Mouse (Mus musculus): ENCODE measurements around the gene Ccr7.
A peak's percentile ranks its signal among the peaks of the same experiment; 100 is the strongest.

Gene Ccr7

DNA sequence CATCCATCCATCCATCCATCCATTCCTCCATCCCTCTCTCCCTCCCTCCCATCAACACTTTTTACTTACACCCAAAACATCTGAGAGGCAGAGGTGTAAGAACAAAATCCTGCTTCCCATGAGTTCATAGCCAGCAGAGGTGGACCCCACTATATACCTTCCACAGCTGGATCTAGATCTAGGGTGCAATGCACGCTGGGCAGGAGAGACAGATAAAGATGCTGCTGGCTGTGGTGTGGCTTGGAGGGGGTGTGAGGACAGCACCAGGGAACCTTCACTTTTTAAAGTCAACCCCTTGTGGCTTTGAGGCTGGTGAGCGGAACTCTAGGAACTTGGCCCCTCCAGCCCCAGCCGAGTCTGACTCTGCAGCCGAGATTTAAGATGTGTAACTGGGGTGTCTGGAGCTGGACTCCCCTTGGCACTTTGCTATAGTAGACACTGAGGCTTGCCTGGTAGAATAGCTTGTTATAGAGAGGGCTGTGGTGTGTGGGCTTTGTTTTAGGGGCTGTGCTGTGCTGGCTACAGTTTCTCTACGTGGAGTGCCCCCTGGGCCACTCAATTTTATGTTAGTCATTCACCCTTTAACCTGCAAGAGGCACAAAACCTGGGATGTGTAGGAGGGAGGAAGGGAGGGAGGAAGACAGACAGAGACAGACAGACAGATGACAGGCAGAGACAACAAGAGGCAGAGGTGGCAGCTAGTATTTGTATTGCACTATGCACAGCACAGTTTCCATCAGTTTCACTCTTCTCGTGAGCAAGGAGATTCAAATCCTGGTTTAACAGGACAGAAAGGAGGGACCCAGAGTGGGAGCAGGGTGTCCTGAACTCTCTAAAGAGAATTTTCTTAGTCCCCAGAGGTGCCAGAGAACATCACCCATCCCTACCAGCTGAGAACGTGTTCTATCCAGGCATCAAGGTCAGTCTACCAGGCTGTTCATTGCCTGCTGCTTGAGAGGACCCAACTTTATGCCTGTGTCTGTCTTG is 817 bp downstream of the Ccr7 start:
- DNase-seq (ENCODE audit: low spot score): no peak

- DNase-seq (ENCODE audit: low spot score): no peak
These were observed 2.3 kb downstream of the Ccr7 start for GRCm38 (mm10) chr11:99152323-99153144.

- DNase-seq (ENCODE audit: low spot score): no peak
These were observed 3.4 kb downstream of the Ccr7 start for GRCm38 (mm10) chr11:99151333-99151930.

GRCm38 (mm10) chr11:99150889-99151288 is 4.0 kb downstream of the Ccr7 start:
- DNase-seq (ENCODE audit: low spot score): no peak

- DNase-seq (ENCODE audit: low spot score): peak; percentile 88
These were observed 4.7 kb downstream of the Ccr7 start for GRCm38 (mm10) chr11:99149898-99150757.

DNA sequence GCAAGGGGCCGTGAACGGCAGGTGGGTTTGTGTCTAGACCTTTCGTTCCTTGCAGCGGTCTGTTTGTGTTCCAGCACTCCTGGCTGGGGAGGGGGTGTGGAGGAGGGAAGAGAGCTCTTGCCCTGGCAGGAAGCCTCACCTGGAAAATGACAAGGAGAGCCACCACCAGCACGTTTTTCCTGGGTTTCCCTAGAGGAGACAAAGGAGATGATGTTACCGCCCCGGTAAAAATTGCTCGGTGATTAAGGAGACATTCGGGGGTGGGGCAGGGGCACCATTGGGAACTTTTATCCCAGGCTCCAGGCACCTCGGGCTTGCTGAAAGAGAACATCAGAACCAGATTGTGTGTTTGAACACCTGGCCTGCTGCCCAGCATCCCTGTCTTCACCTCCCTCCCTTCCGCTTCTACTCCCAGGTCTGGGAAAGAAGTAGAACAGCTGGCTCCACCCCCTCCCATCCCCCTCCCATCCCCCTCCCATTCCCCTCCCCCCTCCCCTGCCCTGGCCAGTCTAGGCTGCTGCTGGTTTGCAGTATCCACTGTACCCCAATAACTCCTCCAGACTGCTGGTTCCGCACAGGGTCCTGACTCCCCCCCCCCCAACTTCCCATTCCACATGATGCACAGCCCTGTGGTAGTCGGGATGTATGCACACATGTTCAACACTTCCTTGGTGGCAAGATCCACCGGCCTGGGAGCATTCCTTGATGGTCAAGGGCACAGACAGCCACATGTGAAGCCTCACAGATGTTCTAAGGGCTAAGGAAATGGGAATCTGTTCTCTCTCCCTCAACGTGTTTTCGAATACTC is 5.8 kb downstream of the Ccr7 start:
- DNase-seq (ENCODE audit: low spot score): peak; percentile 23

DNA sequence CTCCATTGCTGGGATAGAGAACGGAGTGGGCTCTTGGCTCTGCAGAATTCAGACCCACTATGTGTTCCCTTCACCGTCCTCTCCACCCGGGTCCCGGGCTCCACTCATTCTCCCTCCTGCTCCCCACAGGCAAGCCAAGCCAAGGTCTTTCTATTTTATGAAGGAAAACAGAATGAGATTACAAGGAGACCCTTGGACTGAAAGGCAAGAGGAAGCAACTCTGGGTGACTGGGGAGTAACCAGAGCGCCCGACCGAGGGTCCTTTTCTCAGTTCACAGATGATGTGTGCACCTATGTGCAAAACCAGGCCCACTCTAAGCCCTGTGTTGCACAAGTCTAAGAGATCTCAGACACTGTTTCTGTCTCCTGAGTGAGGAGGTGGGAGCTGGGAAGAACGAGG is 6.5 kb downstream of the Ccr7 start:
- DNase-seq (ENCODE audit: low spot score): no peak

DNA sequence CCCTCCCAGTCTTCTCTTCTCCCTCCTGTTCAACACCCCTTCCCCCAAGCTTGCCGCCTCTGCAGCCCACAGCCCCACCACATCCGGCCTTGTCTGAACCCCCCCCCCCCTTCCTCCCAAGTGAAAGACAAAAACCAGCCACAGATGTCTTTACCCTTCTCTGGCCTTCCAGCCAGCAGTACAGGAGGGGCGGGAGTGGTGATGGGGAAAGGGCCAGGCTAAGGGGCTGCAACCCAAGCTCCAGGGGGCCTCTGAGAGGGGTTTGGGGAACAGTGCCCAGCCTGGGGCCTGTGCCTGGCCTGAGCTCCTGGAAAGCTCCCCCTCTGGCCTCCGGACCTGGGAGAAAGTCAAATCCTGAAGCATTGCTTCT is 7.0 kb downstream of the Ccr7 start:
- DNase-seq (ENCODE audit: low spot score): peak; percentile 25

GRCm38 (mm10) chr11:99147041-99147919 is 7.6 kb downstream of the Ccr7 start:
- DNase-seq (ENCODE audit: low spot score): peak; percentile 28

- DNase-seq (ENCODE audit: low spot score): no peak
These were observed 8.3 kb downstream of the Ccr7 start for GRCm38 (mm10) chr11:99146558-99146957.

- DNase-seq (ENCODE audit: low spot score): no peak
These were observed 9.1 kb downstream of the Ccr7 start for GRCm38 (mm10) chr11:99145765-99146164.

GRCm38 (mm10) chr11:99144940-99145339 is 9.9 kb downstream of the Ccr7 start:
- no peak for DNase-seq (ENCODE audit: low spot score)

DNA sequence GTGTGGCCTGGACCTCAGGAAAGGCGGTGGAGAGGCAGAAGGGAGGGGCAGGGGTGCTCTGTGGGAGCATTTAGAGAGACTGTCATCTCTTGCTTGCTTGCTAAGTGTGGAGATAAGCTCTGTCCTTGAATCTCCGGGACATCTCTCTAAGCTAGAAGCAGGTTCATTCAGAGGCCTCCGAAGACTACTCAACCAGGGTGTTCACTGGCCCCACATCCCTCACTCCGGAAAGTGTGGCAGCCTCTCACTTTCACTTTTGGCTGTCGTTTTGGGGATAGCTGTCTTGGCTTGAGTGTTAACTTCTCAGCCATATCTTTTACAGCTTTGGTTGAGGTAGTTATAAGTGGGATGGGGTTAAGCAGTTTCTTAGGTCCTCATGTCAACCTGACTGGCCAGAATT is 10.4 kb downstream of the Ccr7 start:
- DNase-seq (ENCODE audit: low spot score): no peak

- DNase-seq (ENCODE audit: low spot score): no peak
These were observed 11.5 kb downstream of the Ccr7 start for GRCm38 (mm10) chr11:99143123-99144082.

- no peak for DNase-seq (ENCODE audit: low spot score)
These were observed 12.3 kb downstream of the Ccr7 start for GRCm38 (mm10) chr11:99142493-99143095.

GRCm38 (mm10) chr11:99142046-99142445 is 12.8 kb downstream of the Ccr7 start:
- no peak for DNase-seq (ENCODE audit: low spot score)

- DNase-seq (ENCODE audit: low spot score): no peak
These were observed 13.3 kb downstream of the Ccr7 start for GRCm38 (mm10) chr11:99141600-99141999.

GRCm38 (mm10) chr11:99138976-99139375 is 15.9 kb downstream of the Ccr7 start:
- no peak for DNase-seq (ENCODE audit: low spot score)
